ENCODE assay signal across 20 mouse cellular contexts in the genomic region with DNA sequence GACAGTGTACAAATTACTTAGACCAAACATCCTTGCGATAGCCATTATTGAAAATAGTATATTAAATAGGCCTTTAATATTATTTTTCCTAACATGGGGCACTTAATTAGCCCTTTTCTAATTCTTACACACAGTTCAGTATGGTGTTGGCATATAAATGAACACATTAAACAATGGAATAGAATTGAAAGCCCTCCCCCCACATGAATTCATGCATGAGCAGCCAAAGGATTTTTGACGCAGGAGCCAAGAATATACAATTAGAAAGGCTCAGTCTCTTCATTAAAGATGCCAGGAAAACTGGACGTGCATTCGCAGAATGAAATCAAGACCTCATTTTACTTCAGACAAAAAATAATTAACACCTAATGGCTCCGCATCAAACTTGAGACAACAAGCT.
DNase-seq lines count a peak whose midpoint lies in the region; ATAC-seq and TF ChIP-seq lines count a peak whose summit lies in the region.
"Had no signal": no experiment of that assay in that cellular context is flagged by ENCODE, and none has a peak within 500 bp of the region (broad histone marks: within the 10 kb centered on the region; RNA-seq: fewer than 3 reads in every experiment).

No protein-coding gene starts in this region.

- H3K9me3 ChIP-seq in hindbrain, postnatal 0 days (ENCODE audit: low read length): no peaks in the 10 kb centered on the region
- no peaks in the 10 kb centered on the region for H3K9me3 ChIP-seq in hindbrain, embryonic 13.5 days
- no peaks in the 10 kb centered on the region for H3K9me3 ChIP-seq in midbrain, postnatal 0 days (ENCODE audit: low read length)
- H3K9me3 ChIP-seq in midbrain, embryonic 10.5 days (replicated peaks): no peaks in the 10 kb centered on the region
- H3K9me3 ChIP-seq in forebrain, embryonic 16.5 days (ENCODE audit: control insufficient read depth, low read length): no peaks in the 10 kb centered on the region
- H3K9me3 ChIP-seq: embryonic facial prominence, embryonic 12.5 days; hindbrain, embryonic 15.5 days had no signal

- H3K9ac ChIP-seq in hindbrain, postnatal 0 days (replicated peaks; ENCODE audit: low read length): no peak overlapping the region
- no peak overlapping the region for H3K9ac ChIP-seq in hindbrain, embryonic 13.5 days
- H3K9ac ChIP-seq in midbrain, postnatal 0 days (replicated peaks; ENCODE audit: low read length, poor library complexity, severe bottlenecking): no peak overlapping the region
- no peak overlapping the region for H3K9ac ChIP-seq in forebrain, embryonic 16.5 days (replicated peaks; ENCODE audit: low read depth, low read length)
- H3K9ac ChIP-seq: embryonic facial prominence, embryonic 12.5 days; hindbrain, embryonic 15.5 days had no signal

- H3K4me3 ChIP-seq in hindbrain, postnatal 0 days (ENCODE audit: low read length): no peak overlapping the region
- no peak overlapping the region for H3K4me3 ChIP-seq in hindbrain, embryonic 13.5 days
- H3K4me3 ChIP-seq in midbrain, postnatal 0 days (ENCODE audit: low read depth, low read length): no peak overlapping the region
- no peak overlapping the region for H3K4me3 ChIP-seq in midbrain, embryonic 10.5 days
- H3K4me3 ChIP-seq in forebrain, embryonic 16.5 days (replicated peaks; ENCODE audit: low read length): no peak overlapping the region
- H3K4me3 ChIP-seq: embryonic facial prominence, embryonic 12.5 days; hindbrain, embryonic 15.5 days had no signal

- DNase-seq in hindbrain, postnatal 0 days (ENCODE audit: low spot score): peak; percentile 41
- DNase-seq in midbrain, postnatal 0 days (ENCODE audit: low spot score): peak; percentile 41
- no peak for DNase-seq in midbrain, embryonic 10.5 days (ENCODE audit: low spot score)
- DNase-seq in brain, embryonic 18.5 days (ENCODE audit: low read depth, low spot score): peak; percentile 12
- DNase-seq in urinary bladder, adult 2 months (ENCODE audit: low spot score): no peak
- DNase-seq in lung, postnatal 25 days (ENCODE audit: low spot score): no peak
- DNase-seq: adrenal gland, adult 8-10 months; adrenal gland, postnatal 36 days; cerebellum, adult 11-12 months; cerebellum, adult 9-10 months; cerebellum, postnatal 25 days; gastrocnemius, postnatal 36 days; heart, adult 11 months; heart, postnatal 10 days; heart, postnatal 4 days had no signal

- H3K27ac ChIP-seq in hindbrain, postnatal 0 days: no peak overlapping the region; the same call in 1 of the 2 replicates
- no peak overlapping the region for H3K27ac ChIP-seq in hindbrain, embryonic 13.5 days
- no peak overlapping the region for H3K27ac ChIP-seq in midbrain, postnatal 0 days (ENCODE audit: low read depth, low read length)
- H3K27ac ChIP-seq in midbrain, embryonic 10.5 days (replicated peaks): no peak overlapping the region
- no peak overlapping the region; the same call in 1 of the 2 replicates for H3K27ac ChIP-seq in forebrain, embryonic 16.5 days (ENCODE audit: low read length)
- H3K27ac ChIP-seq: embryonic facial prominence, embryonic 12.5 days; hindbrain, embryonic 15.5 days had no signal

- no peak for TF ChIP-seq CTCF in hindbrain, postnatal 0 days (IDR thresholded peaks at IDR 0.05; ENCODE audit: low read depth)
- TF ChIP-seq CTCF in midbrain, postnatal 0 days (IDR thresholded peaks at IDR 0.05): no peak

- ATAC-seq in hindbrain, postnatal 0 days: 0 out of 2 replicates have a peak, but pooled peaks have one; percentile 40
- ATAC-seq in hindbrain, embryonic 13.5 days (ENCODE audit: low FRiP score): no peak; the same call in 1 of the 2 replicates
- no peak for ATAC-seq in midbrain, postnatal 0 days (ENCODE audit: low FRiP score)
- peak; percentile 84 for ATAC-seq in forebrain, embryonic 16.5 days
- ATAC-seq: inflammation-experienced regulatory T-cells, adult 6 months had no signal

- H3K27me3 ChIP-seq in hindbrain, postnatal 0 days (ENCODE audit: insufficient read depth, low read length): no peaks in the 10 kb centered on the region
- no peaks in the 10 kb centered on the region for H3K27me3 ChIP-seq in hindbrain, embryonic 13.5 days
- no peaks in the 10 kb centered on the region for H3K27me3 ChIP-seq in midbrain, postnatal 0 days (ENCODE audit: insufficient read depth, low read length)
- no peaks in the 10 kb centered on the region for H3K27me3 ChIP-seq in midbrain, embryonic 10.5 days (ENCODE audit: low read depth, poor library complexity, severe bottlenecking)
- no peaks in the 10 kb centered on the region for H3K27me3 ChIP-seq in forebrain, embryonic 16.5 days (replicated peaks; ENCODE audit: control insufficient read depth, insufficient read depth, low read length)
- H3K27me3 ChIP-seq: embryonic facial prominence, embryonic 12.5 days; hindbrain, embryonic 15.5 days had no signal

- WGBS in hindbrain, postnatal 0 days: 33% methylated on average over 5 of the region's 5 CpGs
- WGBS in hindbrain, embryonic 13.5 days: 46% methylated on average over 5 of the region's 5 CpGs
- 46% methylated on average over 5 of the region's 5 CpGs for WGBS in midbrain, postnatal 0 days
- WGBS in midbrain, embryonic 10.5 days: 89% methylated on average over 5 of the region's 5 CpGs
- 8% methylated on average over 5 of the region's 5 CpGs for WGBS in forebrain, embryonic 16.5 days

- H3K36me3 ChIP-seq in hindbrain, postnatal 0 days (ENCODE audit: insufficient read depth, low read length): no peaks in the 10 kb centered on the region
- no peaks in the 10 kb centered on the region for H3K36me3 ChIP-seq in hindbrain, embryonic 13.5 days
- no peaks in the 10 kb centered on the region for H3K36me3 ChIP-seq in midbrain, postnatal 0 days (ENCODE audit: insufficient read depth, low read length)
- no peaks in the 10 kb centered on the region for H3K36me3 ChIP-seq in midbrain, embryonic 10.5 days
- no peaks in the 10 kb centered on the region for H3K36me3 ChIP-seq in forebrain, embryonic 16.5 days (ENCODE audit: control insufficient read depth, insufficient read depth)
- H3K36me3 ChIP-seq: embryonic facial prominence, embryonic 12.5 days; hindbrain, embryonic 15.5 days had no signal

- no peaks in the 10 kb centered on the region for H3K4me1 ChIP-seq in hindbrain, postnatal 0 days (ENCODE audit: insufficient read depth, low read length)
- H3K4me1 ChIP-seq in hindbrain, embryonic 13.5 days (replicated peaks): 0 out of 2 replicates have a peak, but pooled peaks cover 4% of the 10 kb centered on the region
- no peaks in the 10 kb centered on the region for H3K4me1 ChIP-seq in midbrain, postnatal 0 days (ENCODE audit: insufficient read depth, low read length)
- H3K4me1 ChIP-seq in midbrain, embryonic 10.5 days: no peaks in the 10 kb centered on the region; the same call in 1 of the 2 replicates
- peaks cover 7% of the 10 kb centered on the region for H3K4me1 ChIP-seq in forebrain, embryonic 16.5 days (replicated peaks; ENCODE audit: control insufficient read depth, insufficient read depth, low read length)
- H3K4me1 ChIP-seq: embryonic facial prominence, embryonic 12.5 days; hindbrain, embryonic 15.5 days had no signal

- no peak overlapping the region for H3K4me2 ChIP-seq in hindbrain, postnatal 0 days (ENCODE audit: low read depth, low read length)
- H3K4me2 ChIP-seq in hindbrain, embryonic 13.5 days: no peak overlapping the region
- H3K4me2 ChIP-seq in midbrain, postnatal 0 days (ENCODE audit: low read depth, low read length, poor library complexity, severe bottlenecking): no peak overlapping the region
- H3K4me2 ChIP-seq in forebrain, embryonic 16.5 days (ENCODE audit: low read length): no peak overlapping the region
- H3K4me2 ChIP-seq: embryonic facial prominence, embryonic 12.5 days; hindbrain, embryonic 15.5 days had no signal

Comparison
In these comparisons a context has a peak if more than half of its experiments do, and no peak if none do; other contexts are left out.
1. ATAC-seq: peak in hindbrain, postnatal 0 days (single experiment) and forebrain, embryonic 16.5 days (single experiment); none in hindbrain, embryonic 13.5 days (single experiment) and midbrain, postnatal 0 days (single experiment).
2. DNase-seq: peak in hindbrain, postnatal 0 days (single experiment), midbrain, postnatal 0 days (single experiment) and brain, embryonic 18.5 days (single experiment); none in midbrain, embryonic 10.5 days (single experiment), urinary bladder, adult 2 months (single experiment) and lung, postnatal 25 days (single experiment).